Mouse (Mus musculus) liver, adult 2 months (tissue): Measurements from ENCODE around the gene Hoxa5.

ENCODE experiments used
- CTCF ChIP-seq: fragments of 200-500 bp; IDR thresholded peaks from 2 replicates; pipeline ENCODE4 v1.5.1; 2011; ENCODE audit warnings: low read depth, low read length, control low read depth
- POLR2A ChIP-seq: fragments of 200-500 bp; IDR thresholded peaks from 2 replicates; pipeline ENCODE4 v1.6.1; 2011; ENCODE audit warnings: low read length, control low read depth; ENCODE audit not compliant: insufficient read depth; ENCODE audit errors: extremely low read depth

GRCm38 (mm10) chr6:52175864-52176263 is 28.5 kb downstream of the Hoxa5 start:
- TF ChIP-seq POLR2A: no peak
- TF ChIP-seq CTCF: no peak
